Mouse (Mus musculus) heart, embryonic 10.5 days (tissue): ENCODE data around the gene Cbx7. TPM values are rescaled to one million over a fixed set of nuclear protein-coding genes. Genes with fewer than 3 reads are reported as not detected.

Experiments
- DNase-seq: peaks from one replicate; pipeline ENCODE4 v3.0.0-alpha.2; 2017; ENCODE audit warnings: low spot score
- H3K27ac ChIP-seq: fragments of 300-500 bp; sonication (generic); 2 replicates; pipeline ENCODE4 v1.5.1; 2016; ENCODE audit warnings: mild to moderate bottlenecking
- H3K27me3 ChIP-seq: fragments of 300-500 bp; sonication (generic); 2 replicates; pipeline ENCODE4 v1.6.1; 2016; ENCODE audit warnings: mild to moderate bottlenecking; ENCODE audit not compliant: poor library complexity, insufficient read depth, severe bottlenecking
- H3K36me3 ChIP-seq: fragments of 300-500 bp; sonication (generic); 2 replicates; pipeline ENCODE4 v1.6.1; 2016; ENCODE audit warnings: mild to moderate bottlenecking, moderate library complexity
- H3K4me1 ChIP-seq: fragments of 300-500 bp; sonication (generic); 2 replicates; pipeline ENCODE4 v1.6.1; 2016; ENCODE audit warnings: mild to moderate bottlenecking
- H3K4me3 ChIP-seq: fragments of 300-500 bp; sonication (generic); 2 replicates; pipeline ENCODE4 v1.5.1; 2016; ENCODE audit warnings: mild to moderate bottlenecking, moderate library complexity
- H3K9me3 ChIP-seq: fragments of 300-500 bp; sonication (generic); 2 replicates; pipeline ENCODE4 v1.6.1; 2016; ENCODE audit warnings: mild to moderate bottlenecking, moderate library complexity
- WGBS: fragments of 180-500 bp; shearing (Covaris S2); methylation state at CpG from one replicate; pipeline ENCODE4 v1.1.7; 2016; 5-methylcytosine and 5-hydroxymethylcytosine counted together
- polyA plus RNA-seq: library from polyadenylated mRNA; unstranded; fragments of >200 nt; fragmentation: Nextera tagmentation; extraction: Ambion mirVana; gene quantifications from 2 replicates; pipeline ENCODE4 v1.2.1, GENCODE M21; 2016

Gene Cbx7
- polyA plus RNA-seq: 0.82 and 1.0 TPM in 2 replicates

GRCm38 (mm10) chr15:79970940-79971339, at the start of gene Cbx7:
Cbx7 (minus strand) TSS chr15:79971119.
- Histone ChIP-seq H3K4me3 (no peak within 1 kb of the TSS), H3K27me3 (no peaks in the 10 kb centered on the region), H3K36me3 (no peaks in the 10 kb centered on the region), H3K27ac (no peak within 1 kb of the TSS), H3K9me3 (no peaks in the 10 kb centered on the region), H3K4me1 (no peaks in the 10 kb centered on the region)
- DNase-seq: no peak
- 93% methylated on average over 11 of the region's 11 CpGs for WGBS

- Histone ChIP-seq H3K27ac (0 out of 2 replicates have a peak overlapping the region, but pooled peaks have one; percentile 4), H3K27me3 (peaks cover 27% of the 10 kb centered on the region), H3K4me1 (peaks cover 36% of the 10 kb centered on the region), H3K9me3 (no peaks in the 10 kb centered on the region), H3K36me3 (no peaks in the 10 kb centered on the region), H3K4me3 (no peak overlapping the region)
- no peak for DNase-seq
- WGBS: 72% methylated on average over 4 of the region's 4 CpGs
Measured at GRCm38 (mm10) chr15:80020516-80020915, 49.6 kb upstream of the Cbx7 start.

- DNase-seq: no peak
- Histone ChIP-seq H3K4me3 (no peak overlapping the region), H3K4me1 (peaks cover 36% of the 10 kb centered on the region), H3K27me3 (peaks cover 36% of the 10 kb centered on the region), H3K36me3 (no peaks in the 10 kb centered on the region), H3K27ac (0 out of 2 replicates have a peak overlapping the region, but pooled peaks have one; percentile 4), H3K9me3 (no peaks in the 10 kb centered on the region)
- 48% methylated on average over 4 of the region's 4 CpGs for WGBS
Measured at GRCm38 (mm10) chr15:80019625-80020024, 48.7 kb upstream of the Cbx7 start.

GRCm38 (mm10) chr15:80019220-80019619, 48.3 kb upstream of the Cbx7 start:
- H3K36me3 ChIP-seq: no peaks in the 10 kb centered on the region
- no peak for DNase-seq
- H3K4me3 ChIP-seq: no peak overlapping the region
- H3K27me3 ChIP-seq: peaks cover 40% of the 10 kb centered on the region
- peaks cover 36% of the 10 kb centered on the region for H3K4me1 ChIP-seq
- no peaks in the 10 kb centered on the region for H3K9me3 ChIP-seq
- H3K27ac ChIP-seq: no peak overlapping the region
- 88% methylated on average over 7 of the region's 7 CpGs for WGBS

GRCm38 (mm10) chr15:80016563-80017301, 45.8 kb upstream of the Cbx7 start:
- peaks cover 64% of the 10 kb centered on the region for H3K27me3 ChIP-seq
- no peak for DNase-seq
- H3K4me1 ChIP-seq: peaks cover 49% of the 10 kb centered on the region
- no peak overlapping the region for H3K4me3 ChIP-seq
- H3K27ac ChIP-seq: no peak overlapping the region
- no peaks in the 10 kb centered on the region for H3K36me3 ChIP-seq
- 67% methylated on average over 9 of the region's 9 CpGs for WGBS
- no peaks in the 10 kb centered on the region for H3K9me3 ChIP-seq

GRCm38 (mm10) chr15:80015211-80015952, 44.5 kb upstream of the Cbx7 start:
- Histone ChIP-seq H3K4me3 (peak overlapping the region; percentile 79), H3K27ac (peak overlapping the region; percentile 88; the same call in 1 of the 2 replicates), H3K9me3 (no peaks in the 10 kb centered on the region), H3K36me3 (no peaks in the 10 kb centered on the region), H3K4me1 (peaks cover 57% of the 10 kb centered on the region), H3K27me3 (peaks cover 78% of the 10 kb centered on the region)
- WGBS: 59% methylated on average over 7 of the region's 7 CpGs
- DNase-seq: no peak

GRCm38 (mm10) chr15:80014321-80015210, 43.6 kb upstream of the Cbx7 start, which contains the start of gene Pdgfb:
Pdgfb (minus strand) TSS chr15:80014977.
- Histone ChIP-seq H3K36me3 (no peaks in the 10 kb centered on the region), H3K27ac (peak within 1 kb of the TSS; percentile 88), H3K4me3 (peak within 1 kb of the TSS; percentile 79), H3K4me1 (peaks cover 55% of the 10 kb centered on the region), H3K27me3 (peaks cover 80% of the 10 kb centered on the region), H3K9me3 (no peaks in the 10 kb centered on the region)
- WGBS: under 1% methylated on average over 60 of the region's 60 CpGs
- DNase-seq: no peak

- no peak for DNase-seq
- H3K9me3 ChIP-seq: no peaks in the 10 kb centered on the region
- no peaks in the 10 kb centered on the region for H3K36me3 ChIP-seq
- peak overlapping the region; percentile 79 for H3K4me3 ChIP-seq
- peaks cover 55% of the 10 kb centered on the region for H3K4me1 ChIP-seq
- peak overlapping the region; percentile 88 for H3K27ac ChIP-seq
- WGBS: under 1% methylated on average over 37 of the region's 37 CpGs
- H3K27me3 ChIP-seq: peaks cover 79% of the 10 kb centered on the region
Measured at GRCm38 (mm10) chr15:80014031-80014320, 43.1 kb upstream of the Cbx7 start.

- Histone ChIP-seq H3K27me3 (peaks cover 84% of the 10 kb centered on the region), H3K4me1 (peaks cover 55% of the 10 kb centered on the region), H3K9me3 (no peaks in the 10 kb centered on the region), H3K27ac (peak overlapping the region; percentile 88), H3K36me3 (no peaks in the 10 kb centered on the region), H3K4me3 (peak overlapping the region; percentile 79)
- no peak for DNase-seq
- 1% methylated on average over 36 of the region's 36 CpGs for WGBS
Measured at GRCm38 (mm10) chr15:80013256-80014030, 42.5 kb upstream of the Cbx7 start.

GRCm38 (mm10) chr15:80012527-80013201, 41.7 kb upstream of the Cbx7 start:
- Histone ChIP-seq H3K27ac (peak overlapping the region; percentile 88), H3K36me3 (no peaks in the 10 kb centered on the region), H3K9me3 (no peaks in the 10 kb centered on the region), H3K4me3 (peak overlapping the region; percentile 79), H3K4me1 (peaks cover 58% of the 10 kb centered on the region), H3K27me3 (peaks cover 84% of the 10 kb centered on the region)
- no peak for DNase-seq
- WGBS: under 1% methylated on average over 55 of the region's 60 CpGs

GRCm38 (mm10) chr15:80011778-80012526, 41.0 kb upstream of the Cbx7 start:
- no peak for DNase-seq
- H3K9me3 ChIP-seq: no peaks in the 10 kb centered on the region
- H3K27me3 ChIP-seq: peaks cover 83% of the 10 kb centered on the region
- H3K4me1 ChIP-seq: peaks cover 60% of the 10 kb centered on the region
- H3K27ac ChIP-seq: peak overlapping the region; percentile 88
- 2% methylated on average over 56 of the region's 56 CpGs for WGBS
- H3K4me3 ChIP-seq: peak overlapping the region; percentile 79
- no peaks in the 10 kb centered on the region for H3K36me3 ChIP-seq
